Mouse (Mus musculus) thymus, adult 2 months (tissue): ENCODE measurements around the gene Tyms. TPM values are rescaled to one million over a fixed set of nuclear protein-coding genes. Genes with fewer than 3 reads are reported as not detected.

Source experiments
- DNase-seq: peaks from one replicate; pipeline ENCODE4 v3.0.0; 2021
- H3K27ac ChIP-seq: fragments of 200-500 bp; 2 replicates; pipeline ENCODE4 v1.5.1; 2012; ENCODE audit warnings: low read length, control low read depth; ENCODE audit not compliant: control insufficient read depth, insufficient read depth
- H3K27me3 ChIP-seq: fragments of 200-500 bp; 2 replicates; pipeline ENCODE4 v1.6.1; 2012; ENCODE audit warnings: mild to moderate bottlenecking, low read length, moderate library complexity, mixed read lengths; ENCODE audit not compliant: control insufficient read depth, insufficient read depth
- H3K36me3 ChIP-seq: fragments of 200-500 bp; 2 replicates; pipeline ENCODE4 v1.6.1; 2012; ENCODE audit warnings: mild to moderate bottlenecking, low read length, moderate library complexity; ENCODE audit not compliant: control insufficient read depth, insufficient read depth
- H3K4me1 ChIP-seq: fragments of 200-500 bp; replicated peaks from 2 replicates; pipeline ENCODE4 v1.6.1; 2012; ENCODE audit warnings: low read length; ENCODE audit not compliant: control insufficient read depth, insufficient read depth
- H3K4me3 ChIP-seq: fragments of 200-500 bp; 2 replicates; pipeline ENCODE4 v1.5.1; 2012; ENCODE audit warnings: mild to moderate bottlenecking, low read length, control low read depth, moderate library complexity; ENCODE audit not compliant: control insufficient read depth, insufficient read depth
- CTCF ChIP-seq: fragments of 200-500 bp; IDR thresholded peaks from 2 replicates; pipeline ENCODE4 v1.5.1; 2012; ENCODE audit warnings: mild to moderate bottlenecking, control low read depth, low read length, moderate library complexity, borderline replicate concordance; ENCODE audit not compliant: control insufficient read depth, poor library complexity, insufficient read depth; ENCODE audit errors: extremely low read depth
- POLR2A ChIP-seq: fragments of 200-500 bp; IDR thresholded peaks from 2 replicates; pipeline ENCODE4 v1.6.1; 2012; ENCODE audit warnings: mild to moderate bottlenecking, low read length, control low read depth, moderate library complexity; ENCODE audit not compliant: control insufficient read depth, poor library complexity, insufficient read depth; ENCODE audit errors: extremely low read depth
- WGBS: fragments of 180-500 bp; shearing (Covaris S2); methylation state at CpG from one replicate; pipeline ENCODE4 v1.1.7; 2018; 5-methylcytosine and 5-hydroxymethylcytosine counted together
- polyA plus RNA-seq: library from polyadenylated mRNA; depleted of rRNA; stranded (reverse); fragments of >200 nt; gene quantifications from 2 replicates; pipeline ENCODE4 v1.2.3, GENCODE M21; 2012

Gene Tyms
- polyA plus RNA-seq, 1 experiment = 130 TPM

DNA sequence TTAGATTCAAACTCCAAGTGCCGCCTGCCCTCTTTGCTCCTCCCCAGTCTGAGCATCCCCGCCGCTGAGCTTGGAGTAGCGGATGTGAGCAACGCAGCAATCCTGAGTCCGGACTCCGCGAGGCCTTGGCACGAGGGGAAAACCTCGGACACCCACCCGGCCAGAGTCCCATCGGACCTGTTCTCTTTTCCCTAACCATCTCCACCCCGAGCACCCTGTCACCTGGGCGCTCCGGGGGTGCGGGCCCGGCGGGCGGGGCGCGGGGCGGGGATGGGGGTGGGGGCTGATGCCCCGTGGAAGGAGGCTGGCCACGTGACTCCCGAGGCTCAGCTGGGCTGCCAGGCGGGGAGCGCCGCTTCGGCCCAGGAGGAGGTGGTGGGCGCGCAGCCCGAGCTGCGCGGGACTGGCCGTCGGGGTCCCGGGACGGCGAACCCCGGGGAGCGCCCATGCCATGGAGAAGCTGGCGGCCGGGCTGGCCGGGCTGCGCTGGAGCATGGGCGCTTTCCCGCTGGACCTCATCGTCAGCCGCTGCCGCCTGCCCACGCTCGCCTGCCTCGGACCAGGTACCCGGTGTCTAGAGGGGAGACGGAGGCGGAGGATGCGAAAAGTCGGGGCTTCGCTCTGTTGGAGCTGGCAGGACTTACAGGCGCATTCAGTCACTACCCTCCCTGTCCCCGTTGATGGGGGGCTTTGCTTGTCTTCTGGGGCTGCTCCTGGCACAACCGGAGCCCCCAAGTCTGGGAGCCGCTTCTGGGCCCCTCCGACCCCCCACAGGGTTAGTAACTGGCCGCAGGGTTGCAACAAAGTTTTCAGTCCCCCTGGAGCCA, 31.6 kb upstream of the Tyms start, which contains the start of gene Garem2:
Garem2 (plus strand) TSS at position 321 of the 827 bp plus-strand sequence.
- DNase-seq = no peak
- WGBS = 4% methylated on average over 63 of the region's 65 CpGs
- TF ChIP-seq POLR2A (no peak), CTCF (no peak)
- no peak within 1 kb of the TSS for H3K27ac ChIP-seq
- peak within 1 kb of the TSS; percentile 21; the same call in 1 of the 2 replicates for H3K4me3 ChIP-seq
- H3K27me3 ChIP-seq = peaks cover 21% of the 10 kb centered on the region
- peaks cover 4% of the 10 kb centered on the region for H3K4me1 ChIP-seq
- no peaks in the 10 kb centered on the region for H3K36me3 ChIP-seq

DNA sequence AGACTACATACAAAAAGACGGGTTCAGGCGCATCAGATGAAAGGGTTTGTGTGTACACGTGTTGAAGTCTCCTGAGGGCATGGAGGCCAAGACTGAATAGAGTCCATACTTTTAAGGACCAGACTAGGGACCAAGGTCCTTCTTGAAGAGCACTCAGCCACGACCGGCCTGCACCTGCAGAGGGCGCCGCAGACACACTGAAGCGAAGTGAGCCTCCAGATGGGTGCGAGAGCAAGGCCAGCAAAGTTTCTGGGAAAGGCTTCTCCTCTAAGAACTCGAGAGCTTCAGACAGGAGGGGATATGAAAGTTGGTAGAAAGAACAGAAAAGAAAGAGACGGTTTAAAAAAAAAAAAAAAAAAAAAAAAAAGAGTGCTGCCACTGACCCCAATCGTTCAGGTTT, 30.9 kb upstream of the Tyms start:
- DNase-seq = peak; percentile 50
- Histone ChIP-seq H3K36me3 (no peaks in the 10 kb centered on the region), H3K27me3 (peaks cover 21% of the 10 kb centered on the region), H3K4me3 (no peak overlapping the region), H3K27ac (no peak overlapping the region), H3K4me1 (peaks cover 4% of the 10 kb centered on the region)
- TF ChIP-seq POLR2A = no peak
- peak; percentile 50; the same call in 1 of the 2 replicates for TF ChIP-seq CTCF
- WGBS = 5% methylated on average over 12 of the region's 12 CpGs

DNA sequence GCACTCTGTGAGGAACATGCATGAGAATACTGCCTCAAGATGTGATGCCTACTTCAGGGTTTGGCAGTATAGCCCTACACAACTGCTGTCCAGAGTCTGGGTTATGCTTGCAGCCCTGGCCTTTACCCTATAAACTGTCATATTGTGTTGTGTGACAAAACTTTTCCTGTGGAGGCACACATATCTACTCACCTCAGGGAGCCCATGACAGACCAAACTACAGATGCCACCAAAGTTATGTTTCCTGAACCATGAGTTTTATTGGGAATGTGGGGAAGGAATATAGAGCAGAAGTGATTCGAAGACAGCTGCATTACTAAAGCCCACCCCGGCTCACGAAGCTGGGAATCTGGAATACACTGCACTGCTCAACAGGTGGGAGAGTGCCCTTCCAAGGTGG, 29.9 kb upstream of the Tyms start:
- H3K4me1 ChIP-seq = peaks cover 4% of the 10 kb centered on the region
- no peak for DNase-seq
- H3K36me3 ChIP-seq = no peaks in the 10 kb centered on the region
- WGBS = 88% methylated on average over 3 of the region's 3 CpGs
- peaks cover 21% of the 10 kb centered on the region for H3K27me3 ChIP-seq
- TF ChIP-seq POLR2A (no peak), CTCF (no peak)
- H3K27ac ChIP-seq = no peak overlapping the region
- H3K4me3 ChIP-seq = no peak overlapping the region

DNA sequence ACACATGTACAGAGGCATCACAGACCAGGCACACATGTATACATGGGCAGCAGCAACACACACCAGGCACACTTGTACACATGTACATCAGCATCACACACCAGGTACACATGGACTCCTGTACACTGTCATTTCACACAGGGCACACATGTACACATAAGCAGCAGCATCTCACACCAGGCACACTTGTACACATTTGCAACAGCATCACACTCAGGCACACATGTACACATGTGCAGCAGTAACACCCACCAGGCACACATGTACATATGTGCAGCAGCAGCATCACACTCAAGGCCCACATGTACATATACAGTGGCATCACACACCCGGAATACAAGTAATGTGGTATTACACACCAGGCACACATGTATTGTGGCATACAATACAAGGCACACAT, 24.8 kb upstream of the Tyms start:
- no peaks in the 10 kb centered on the region for H3K27me3 ChIP-seq
- H3K36me3 ChIP-seq = no peaks in the 10 kb centered on the region
- no peak overlapping the region for H3K27ac ChIP-seq
- H3K4me1 ChIP-seq = no peaks in the 10 kb centered on the region
- WGBS = 95% methylated on average over 1 of the region's 1 CpGs
- no peak for DNase-seq
- TF ChIP-seq CTCF = no peak
- TF ChIP-seq POLR2A = no peak
- no peak overlapping the region for H3K4me3 ChIP-seq

DNA sequence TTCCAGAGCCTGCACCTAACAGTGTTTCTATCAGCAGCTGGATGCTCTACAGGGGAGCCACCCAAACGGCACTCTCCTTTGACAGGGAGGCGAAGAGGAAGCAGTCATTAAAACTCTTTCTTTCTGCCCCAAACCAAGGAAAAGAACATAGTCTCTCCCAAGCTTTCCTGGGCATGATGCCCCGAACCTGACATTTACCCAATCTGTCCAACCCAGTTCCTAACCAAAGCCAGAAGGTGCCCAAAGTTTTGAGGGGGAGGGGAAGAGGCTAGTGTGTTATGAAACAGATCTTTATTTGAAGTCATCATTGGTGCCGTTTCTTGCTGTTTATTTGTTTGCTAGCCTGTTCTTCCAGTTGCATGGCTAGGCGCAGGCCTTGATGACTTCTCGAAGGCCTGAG, 22.3 kb upstream of the Tyms start:
- no peak overlapping the region for H3K27ac ChIP-seq
- no peaks in the 10 kb centered on the region for H3K27me3 ChIP-seq
- WGBS = 74% methylated on average over 6 of the region's 6 CpGs
- no peaks in the 10 kb centered on the region for H3K4me1 ChIP-seq
- no peak for DNase-seq
- H3K4me3 ChIP-seq = no peak overlapping the region
- H3K36me3 ChIP-seq = no peaks in the 10 kb centered on the region
- TF ChIP-seq POLR2A (no peak), CTCF (no peak)

DNA sequence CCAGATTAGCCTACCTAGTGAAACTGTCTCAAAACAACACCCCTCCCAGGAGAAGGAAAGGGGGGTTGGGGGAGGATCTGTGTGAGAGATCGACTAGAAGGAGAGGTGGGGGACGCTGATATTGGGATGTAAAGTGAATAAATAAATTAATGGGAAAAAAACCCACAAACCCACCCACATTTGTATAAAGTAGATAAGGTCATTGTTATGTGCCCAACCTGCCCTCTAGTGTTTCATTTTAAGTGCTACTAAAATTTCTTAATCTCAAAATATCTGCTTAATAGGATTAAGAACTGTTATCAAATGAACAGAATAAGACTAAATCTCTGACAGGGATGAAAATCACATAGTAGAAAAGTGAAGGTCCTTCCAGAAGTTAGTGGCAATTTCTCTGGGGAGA, 21.0 kb upstream of the Tyms start:
- WGBS = 61% methylated on average over 2 of the region's 2 CpGs
- no peak for DNase-seq
- no peak overlapping the region for H3K4me3 ChIP-seq

DNA sequence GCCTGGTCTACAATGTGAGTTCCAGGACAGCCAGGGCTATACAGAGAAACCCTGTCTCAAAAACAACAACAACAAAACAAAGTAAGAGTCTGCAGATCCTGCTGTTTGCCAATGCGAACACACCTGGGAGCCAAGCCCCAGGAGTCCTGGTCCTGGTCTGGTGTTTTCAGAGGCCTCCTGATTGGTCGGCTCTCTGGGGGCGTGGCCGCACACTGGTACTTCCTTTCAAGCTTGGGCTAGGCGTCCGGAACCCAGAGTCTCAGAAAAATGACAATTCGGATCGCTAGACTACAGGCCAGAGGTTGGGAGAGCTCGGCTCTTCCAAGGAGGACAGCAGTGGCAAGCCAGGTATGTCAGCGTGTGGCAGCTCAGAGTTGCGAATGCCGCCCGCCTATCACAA, 19.3 kb upstream of the Tyms start:
- Histone ChIP-seq H3K4me1 (no peaks in the 10 kb centered on the region), H3K4me3 (no peak overlapping the region), H3K27me3 (no peaks in the 10 kb centered on the region), H3K27ac (no peak overlapping the region), H3K36me3 (no peaks in the 10 kb centered on the region)
- no peak for DNase-seq
- 76% methylated on average over 13 of the region's 13 CpGs for WGBS
- no peak for TF ChIP-seq CTCF
- no peak for TF ChIP-seq POLR2A

More for the DNA sequence above, 21.0 kb upstream of the Tyms start:
- Histone ChIP-seq H3K27ac (no peak overlapping the region), H3K4me1 (no peaks in the 10 kb centered on the region), H3K27me3 (no peaks in the 10 kb centered on the region), H3K36me3 (no peaks in the 10 kb centered on the region)
- TF ChIP-seq POLR2A (no peak), CTCF (no peak)

DNA sequence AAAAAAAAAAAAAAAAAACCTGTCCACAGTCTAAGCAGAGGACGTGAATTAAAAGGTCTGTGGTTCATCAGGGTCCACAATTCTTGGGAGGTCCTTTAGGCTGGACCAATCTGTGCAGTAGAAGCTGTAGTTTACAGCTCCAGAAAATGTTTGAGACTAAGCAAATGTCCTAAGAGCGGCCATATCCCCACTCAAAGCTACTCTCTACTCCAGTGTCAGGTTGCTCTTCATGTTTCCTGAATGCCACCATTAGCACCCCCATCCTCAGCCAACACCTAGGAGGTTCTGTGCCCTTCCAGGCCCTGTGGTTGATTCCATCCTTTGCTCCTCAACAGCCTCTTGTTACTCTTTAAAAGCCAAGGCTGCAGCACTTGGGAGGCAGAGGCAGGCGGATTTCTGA, 1.0 kb downstream of the Tyms start:
- no peak for DNase-seq
- peaks cover 4% of the 10 kb centered on the region for H3K4me1 ChIP-seq
- H3K27ac ChIP-seq = no peak overlapping the region
- H3K27me3 ChIP-seq = no peaks in the 10 kb centered on the region
- TF ChIP-seq POLR2A (no peak), CTCF (no peak)
- peaks cover 21% of the 10 kb centered on the region for H3K36me3 ChIP-seq
- peak overlapping the region; percentile 41 for H3K4me3 ChIP-seq
- WGBS = 56% methylated on average over 3 of the region's 3 CpGs
